Mouse (Mus musculus): Measurements from ENCODE around the gene Ptpn5. TPM values are rescaled to one million over a fixed set of nuclear protein-coding genes. Genes with fewer than 3 reads are reported as not detected.

Gene Ptpn5
- polyA plus RNA-seq, 1 experiment from 2014 or later: 184 TPM

Small RNA genes within 50 kb of the gene (microRNA-seq; reads per million reads assigned to microRNA genes)
- gene Mir7056: 0.92 reads per million

Other genes starting within 250 kb of the Ptpn5 start
- gene Tsg101, start 213.7 kb downstream of the Ptpn5 start, polyA plus RNA-seq (2015; fragmentation: Nextera tagmentation; extraction: Ambion mirVana): 370 and 380 TPM in 2 replicates
- 5.4 and 6.5 TPM in 2 replicates for gene Uevld, start 175.2 kb downstream of the Ptpn5 start, polyA plus RNA-seq (2015; fragmentation: Nextera tagmentation; extraction: Ambion mirVana)
- not detected in 2 replicates for gene Gm9999, start 150.1 kb downstream of the Ptpn5 start, polyA plus RNA-seq (2015; fragmentation: Nextera tagmentation; extraction: Ambion mirVana)
- gene Spty2d1, start 125.3 kb downstream of the Ptpn5 start, polyA plus RNA-seq (2015; fragmentation: Nextera tagmentation; extraction: Ambion mirVana): 7.1 and 8.1 TPM in 2 replicates
- gene Tmem86a, start 83.1 kb downstream of the Ptpn5 start, polyA plus RNA-seq (2015; fragmentation: Nextera tagmentation; extraction: Ambion mirVana): 28.3 and 29.3 TPM in 2 replicates
- gene Mrgpra6, start 71.2 kb upstream of the Ptpn5 start, polyA plus RNA-seq (2015; fragmentation: Nextera tagmentation; extraction: Ambion mirVana): not detected in 2 replicates
- not detected in 2 replicates for gene Mrgpra9, start 119.2 kb upstream of the Ptpn5 start, polyA plus RNA-seq (2015; fragmentation: Nextera tagmentation; extraction: Ambion mirVana)
- not detected in 2 replicates for gene Mrgpra1, start 220.6 kb upstream of the Ptpn5 start, polyA plus RNA-seq (2015; fragmentation: Nextera tagmentation; extraction: Ambion mirVana)